ENCODE assay signal across 8 mouse cellular contexts in genomic region chr19:34289948-34290789, GRCm38 (mm10). TPM values are rescaled to one million over a fixed set of nuclear protein-coding genes. Genes with fewer than 3 reads are reported as not detected.
DNase-seq lines count a peak whose midpoint lies in the region; ATAC-seq and TF ChIP-seq lines count a peak whose summit lies in the region.

Gene Fas (plus strand): TSS chr19:34290666.

- no peaks in the 10 kb centered on the region for H3K36me3 ChIP-seq in hindbrain, embryonic 14.5 days (replicated peaks; ENCODE audit: control insufficient read depth, insufficient read depth)
- H3K36me3 ChIP-seq in megakaryocyte, embryonic 14.5 days (replicated peaks; ENCODE audit: low read length), result no peaks in the 10 kb centered on the region

- peak; percentile 55 for DNase-seq in ES-CJ7 (ENCODE audit: low read depth, low spot score)
- peak; percentile 89 for DNase-seq in gastrocnemius, adult 2 months
- peak; percentile 52 for DNase-seq in hindbrain, embryonic 14.5 days (ENCODE audit: low spot score)
- peak; percentile 25 to 28 for DNase-seq in left cerebral cortex, postnatal 14 days (ENCODE audit: low spot score in 2 of 2)
- DNase-seq in right cerebral cortex, adult 18-20 months, result peak; percentile 21
- DNase-seq in urinary bladder, adult 18-20 months (ENCODE audit: low spot score in 2 of 2), result peak; percentile 61 to 81

- intact Hi-C loops in gastrocnemius, adult 2 months (cut with DNase I), result no loop called here
- intact Hi-C loops in left cerebral cortex, postnatal 14 days (cut with DNase I), result no loop called here

- peak within 1 kb of the TSS; percentile 97 for H3K4me3 ChIP-seq in brown adipose tissue, adult 24 weeks (ENCODE audit: insufficient read depth, low read depth, low read length)
- H3K4me3 ChIP-seq in gastrocnemius, adult 2 months, result peak within 1 kb of the TSS; percentile 78
- peak within 1 kb of the TSS; percentile 30 for H3K4me3 ChIP-seq in hindbrain, embryonic 14.5 days (replicated peaks; ENCODE audit: low read length)
- H3K4me3 ChIP-seq in megakaryocyte, embryonic 14.5 days (replicated peaks), result peak within 1 kb of the TSS; percentile 96

- H3K4me1 ChIP-seq in brown adipose tissue, adult 24 weeks (ENCODE audit: control insufficient read depth, insufficient read depth, insufficient read length, low read length), result peaks cover 21% of the 10 kb centered on the region
- H3K4me1 ChIP-seq in hindbrain, embryonic 14.5 days (replicated peaks; ENCODE audit: control insufficient read depth, insufficient read depth, low read length), result 0 out of 2 replicates have a peak, but pooled peaks cover 9% of the 10 kb centered on the region
- peaks cover 61% of the 10 kb centered on the region for H3K4me1 ChIP-seq in megakaryocyte, embryonic 14.5 days

- TF ChIP-seq CTCF in gastrocnemius, adult 2 months (IDR thresholded peaks at IDR 0.05), result no peak

- 0 out of 2 replicates have a peak within 1 kb of the TSS, but pooled peaks have one; percentile 7 for H3K9ac ChIP-seq in hindbrain, embryonic 14.5 days

- peak within 1 kb of the TSS; percentile 71 for H3K4me2 ChIP-seq in hindbrain, embryonic 14.5 days (replicated peaks)

- ATAC-seq in hindbrain, embryonic 14.5 days (ENCODE audit: low FRiP score), result peak; percentile 89

- WGBS in hindbrain, embryonic 14.5 days, result 4% methylated on average over 18 of the region's 19 CpGs

- no peaks in the 10 kb centered on the region for H3K9me3 ChIP-seq in hindbrain, embryonic 14.5 days (ENCODE audit: control insufficient read depth, low read length)
- no peaks in the 10 kb centered on the region for H3K9me3 ChIP-seq in megakaryocyte, embryonic 14.5 days

- no peaks in the 10 kb centered on the region for H3K27me3 ChIP-seq in hindbrain, embryonic 14.5 days (ENCODE audit: control insufficient read depth, insufficient read depth, low read length)
- no peaks in the 10 kb centered on the region for H3K27me3 ChIP-seq in megakaryocyte, embryonic 14.5 days (replicated peaks)

- H3K27ac ChIP-seq in brown adipose tissue, adult 24 weeks (replicated peaks; ENCODE audit: low read depth, low read length), result peak within 1 kb of the TSS; percentile 90
- peak within 1 kb of the TSS; percentile 84 for H3K27ac ChIP-seq in gastrocnemius, adult 2 months
- H3K27ac ChIP-seq in hindbrain, embryonic 14.5 days, result no peak within 1 kb of the TSS

RNA-seq across cellular contexts. Expression of gene Fas, which starts in this region (rescaled TPM):
- polyA plus RNA-seq in brown adipose tissue, adult 24 weeks (2012; ENCODE audit: insufficient read depth, insufficient read length, missing spikeins), result 30.8 and 37.3 TPM in 2 replicates
- 1 to 10 TPM; 4.0 to 5.8 TPM for total RNA-seq in gastrocnemius, adult 2 months (2021)
- 1.3 and 1.5 TPM in 2 replicates for polyA plus RNA-seq in hindbrain, embryonic 14.5 days (2014; fragmentation: Nextera tagmentation; extraction: Ambion mirVana)
- total RNA-seq in left cerebral cortex, postnatal 14 days (2021), result 1 to 10 TPM in 1 of 2 experiments, under 1 TPM in 1; 0.40 to 1.8 TPM
- polyA plus RNA-seq in megakaryocyte, embryonic 14.5 days (2012; ENCODE audit: insufficient read depth, low replicate concordance), result 0.47 TPM in 1 of 2 replicates, not detected in the other

Comparison
In these comparisons a context has a peak if more than half of its experiments do, and no peak if none do; other contexts are left out.
1. RNA of gene Fas (polyA plus RNA-seq): 30.8 to 37.3 TPM in brown adipose tissue, adult 24 weeks; 1.3 to 1.5 TPM in hindbrain, embryonic 14.5 days and 0.47 TPM in megakaryocyte, embryonic 14.5 days; every median in the first group is over 10 times any median in the second.
2. DNase-seq: peak in every context shown above with its lines; median percentile 89 in gastrocnemius, adult 2 months; 71 in urinary bladder, adult 18-20 months; 55 in ES-CJ7; 52 in hindbrain, embryonic 14.5 days; 26 in left cerebral cortex, postnatal 14 days; 21 in right cerebral cortex, adult 18-20 months.
3. H3K4me3 ChIP-seq: peak in every context shown above with its lines; median percentile 97 in brown adipose tissue, adult 24 weeks; 96 in megakaryocyte, embryonic 14.5 days; 78 in gastrocnemius, adult 2 months; 30 in hindbrain, embryonic 14.5 days.